Mouse (Mus musculus) forebrain, embryonic 11.5 days (tissue): ENCODE measurements at regions not wholly inside any gene's neighbourhood (a gene's known extent, or its start where the extent isn't known, plus 50 kb on each side); places are given as distances from the start of the nearest gene placed in this dataset.

ENCODE experiments used
- ATAC-seq: fragments of 200-750 bp; cut with Nextera tagmentation; replicated peaks from 2 replicates; pipeline ENCODE4 v1.8.0; 2017; ENCODE audit warnings: moderate TSS enrichment; ENCODE audit not compliant: low FRiP score
- DNase-seq: peaks from one replicate; pipeline ENCODE4 v3.0.0-alpha.2; 2017; ENCODE audit warnings: low spot score
- H3K27ac ChIP-seq: fragments of 300-500 bp; sonication (generic); 2 replicates; pipeline ENCODE4 v1.5.1; 2014; ENCODE audit warnings: low read depth, low read length
- H3K27me3 ChIP-seq: fragments of 300-500 bp; sonication (generic); 2 replicates; pipeline ENCODE4 v1.6.1; 2014; ENCODE audit warnings: mild to moderate bottlenecking, low read length, mixed read lengths; ENCODE audit not compliant: control insufficient read depth, insufficient read depth
- H3K36me3 ChIP-seq: fragments of 300-500 bp; sonication (generic); 2 replicates; pipeline ENCODE4 v1.6.1; 2014; ENCODE audit warnings: mild to moderate bottlenecking, low read length, moderate library complexity, mixed read lengths; ENCODE audit not compliant: control insufficient read depth, insufficient read depth
- H3K4me1 ChIP-seq: fragments of 300-500 bp; sonication (generic); replicated peaks from 2 replicates; pipeline ENCODE4 v1.6.1; 2014; ENCODE audit warnings: low read length, mixed read lengths; ENCODE audit not compliant: control insufficient read depth, insufficient read depth
- H3K4me2 ChIP-seq: fragments of 300-500 bp; sonication (generic); 2 replicates; pipeline ENCODE4 v1.6.1; 2014; ENCODE audit warnings: low read depth, mild to moderate bottlenecking, low read length, moderate library complexity, mixed read lengths; ENCODE audit not compliant: severe bottlenecking
- H3K4me3 ChIP-seq: fragments of 300-500 bp; sonication (generic); 2 replicates; pipeline ENCODE4 v1.5.1; 2014; ENCODE audit warnings: low read depth, low read length
- H3K9ac ChIP-seq: fragments of 300-500 bp; sonication (generic); 2 replicates; pipeline ENCODE4 v1.6.1; 2014; ENCODE audit warnings: low read length
- H3K9me3 ChIP-seq: fragments of 300-500 bp; sonication (generic); 2 replicates; pipeline ENCODE4 v1.6.1; 2016; ENCODE audit warnings: low read length, mixed read lengths; ENCODE audit not compliant: control insufficient read depth
- WGBS: fragments of 180-500 bp; shearing (Covaris S2); extraction: QIAGEN DNeasy Blood & Tissue Kit; methylation state at CpG from one replicate; pipeline ENCODE4 v1.1.7; 2014; 5-methylcytosine and 5-hydroxymethylcytosine counted together

GRCm38 (mm10) chr16:29035523-29035922, 106.0 kb upstream of the Mb21d2 start:
- H3K4me2 ChIP-seq, result no peak overlapping the region
- WGBS, result 82% methylated on average over 5 of the region's 5 CpGs
- no peaks in the 10 kb centered on the region for H3K4me1 ChIP-seq
- no peaks in the 10 kb centered on the region for H3K9me3 ChIP-seq
- no peak overlapping the region for H3K9ac ChIP-seq
- no peak for ATAC-seq
- H3K36me3 ChIP-seq, result no peaks in the 10 kb centered on the region
- no peaks in the 10 kb centered on the region for H3K27me3 ChIP-seq
- DNase-seq, result no peak
- H3K4me3 ChIP-seq, result no peak overlapping the region
- H3K27ac ChIP-seq, result no peak overlapping the region

- Histone ChIP-seq H3K9ac (no peak overlapping the region), H3K4me1 (no peaks in the 10 kb centered on the region), H3K4me2 (no peak overlapping the region), H3K27ac (no peak overlapping the region), H3K9me3 (no peaks in the 10 kb centered on the region), H3K4me3 (no peak overlapping the region), H3K27me3 (no peaks in the 10 kb centered on the region), H3K36me3 (no peaks in the 10 kb centered on the region)
- WGBS, result 58% methylated on average over 16 of the region's 16 CpGs
- peak; percentile 70 for ATAC-seq
- no peak for DNase-seq
These were observed 104.8 kb upstream of the Mb21d2 start for GRCm38 (mm10) chr16:29034053-29034794.

GRCm38 (mm10) chr16:29033357-29033756, 103.9 kb upstream of the Mb21d2 start:
- 76% methylated on average over 5 of the region's 5 CpGs for WGBS
- ATAC-seq, result no peak
- DNase-seq, result no peak

GRCm38 (mm10) chr16:29027856-29028255, 98.4 kb upstream of the Mb21d2 start:
- 95% methylated on average over 11 of the region's 11 CpGs for WGBS
- H3K9ac ChIP-seq, result no peak overlapping the region
- DNase-seq, result no peak
- no peaks in the 10 kb centered on the region for H3K9me3 ChIP-seq
- H3K27me3 ChIP-seq, result no peaks in the 10 kb centered on the region
- H3K36me3 ChIP-seq, result no peaks in the 10 kb centered on the region
- H3K27ac ChIP-seq, result no peak overlapping the region
- ATAC-seq, result no peak
- H3K4me1 ChIP-seq, result no peaks in the 10 kb centered on the region
- no peak overlapping the region for H3K4me3 ChIP-seq
- H3K4me2 ChIP-seq, result no peak overlapping the region

More at GRCm38 (mm10) chr16:29033357-29033756, 103.9 kb upstream of the Mb21d2 start:
- Histone ChIP-seq H3K27ac (no peak overlapping the region), H3K4me3 (no peak overlapping the region), H3K4me2 (no peak overlapping the region), H3K9me3 (no peaks in the 10 kb centered on the region), H3K9ac (no peak overlapping the region), H3K36me3 (no peaks in the 10 kb centered on the region), H3K27me3 (no peaks in the 10 kb centered on the region), H3K4me1 (no peaks in the 10 kb centered on the region)

- no peak for DNase-seq
- Histone ChIP-seq H3K36me3 (no peaks in the 10 kb centered on the region), H3K9ac (no peak overlapping the region), H3K4me2 (no peak overlapping the region), H3K27me3 (no peaks in the 10 kb centered on the region), H3K9me3 (no peaks in the 10 kb centered on the region), H3K27ac (no peak overlapping the region), H3K4me3 (no peak overlapping the region), H3K4me1 (no peaks in the 10 kb centered on the region)
- 80% methylated on average over 9 of the region's 9 CpGs for WGBS
- no peak for ATAC-seq
These were observed 71.8 kb upstream of the Mb21d2 start for GRCm38 (mm10) chr16:29001249-29001648.

- over 99% methylated on average over 4 of the region's 4 CpGs for WGBS
- no peak for ATAC-seq
- Histone ChIP-seq H3K36me3 (no peaks in the 10 kb centered on the region), H3K4me1 (no peaks in the 10 kb centered on the region), H3K27me3 (no peaks in the 10 kb centered on the region), H3K4me3 (no peak overlapping the region), H3K9me3 (no peaks in the 10 kb centered on the region), H3K9ac (no peak overlapping the region), H3K4me2 (no peak overlapping the region), H3K27ac (no peak overlapping the region)
- no peak for DNase-seq
These were observed 70.2 kb upstream of the Mb21d2 start for GRCm38 (mm10) chr16:28999641-29000040.

GRCm38 (mm10) chr16:28996629-28997028, 67.2 kb upstream of the Mb21d2 start:
- Histone ChIP-seq H3K4me3 (no peak overlapping the region), H3K4me1 (no peaks in the 10 kb centered on the region), H3K36me3 (no peaks in the 10 kb centered on the region), H3K27me3 (no peaks in the 10 kb centered on the region), H3K9ac (no peak overlapping the region), H3K27ac (no peak overlapping the region), H3K4me2 (no peak overlapping the region), H3K9me3 (no peaks in the 10 kb centered on the region)
- ATAC-seq (no peak), DNase-seq (no peak)
- 87% methylated on average over 3 of the region's 3 CpGs for WGBS

GRCm38 (mm10) chr16:28990666-28991065, 61.2 kb upstream of the Mb21d2 start:
- WGBS, result 94% methylated on average over 3 of the region's 3 CpGs
- no peak for DNase-seq
- no peaks in the 10 kb centered on the region for H3K36me3 ChIP-seq
- no peaks in the 10 kb centered on the region for H3K9me3 ChIP-seq
- no peak overlapping the region for H3K9ac ChIP-seq
- no peaks in the 10 kb centered on the region for H3K27me3 ChIP-seq
- ATAC-seq, result no peak
- no peak overlapping the region for H3K27ac ChIP-seq
- no peak overlapping the region for H3K4me2 ChIP-seq
- H3K4me1 ChIP-seq, result no peaks in the 10 kb centered on the region
- H3K4me3 ChIP-seq, result no peak overlapping the region

GRCm38 (mm10) chr16:28984931-28985330, 55.5 kb upstream of the Mb21d2 start:
- Histone ChIP-seq H3K36me3 (no peaks in the 10 kb centered on the region), H3K27me3 (no peaks in the 10 kb centered on the region)
- 73% methylated on average over 6 of the region's 6 CpGs for WGBS

More at GRCm38 (mm10) chr16:28984931-28985330, 55.5 kb upstream of the Mb21d2 start:
- DNase-seq (no peak), ATAC-seq (no peak)
- no peak overlapping the region for H3K4me3 ChIP-seq
- H3K9me3 ChIP-seq, result no peaks in the 10 kb centered on the region
- no peaks in the 10 kb centered on the region for H3K4me1 ChIP-seq
- H3K27ac ChIP-seq, result no peak overlapping the region
- H3K9ac ChIP-seq, result no peak overlapping the region
- H3K4me2 ChIP-seq, result no peak overlapping the region
